Mouse (Mus musculus): ENCODE measurements at regions not wholly inside any gene's neighbourhood (a gene's known extent, or its start where the extent isn't known, plus 50 kb on each side); places are given as distances from the start of the nearest gene placed in this dataset.
A peak's percentile ranks its signal among the peaks of the same experiment; 100 is the strongest.

- 69% methylated on average over 1 of the region's 1 CpGs for WGBS
Observed at GRCm38 (mm10) chr3:80543783-80544182, 258.9 kb downstream of the Gria2 start.

DNA sequence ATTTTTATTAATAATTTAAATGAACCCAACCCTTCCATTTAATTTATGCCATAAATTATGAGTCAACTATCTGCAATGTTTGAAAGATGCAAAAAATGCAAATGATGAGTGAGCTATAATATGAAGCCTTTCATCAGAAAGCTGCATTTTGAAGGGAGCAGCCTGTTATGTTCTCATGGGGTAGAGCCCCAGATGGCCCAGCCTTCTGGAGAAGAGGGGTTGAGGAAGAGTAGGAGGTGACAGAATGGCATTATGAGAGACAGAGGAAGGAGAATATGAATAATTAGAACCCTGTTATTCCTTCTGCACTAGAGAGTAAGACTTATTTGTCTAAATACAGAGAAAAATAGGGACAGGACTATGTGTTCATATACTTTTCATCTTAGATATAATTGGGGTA is 261.3 kb downstream of the Gria2 start:
- Histone ChIP-seq H3K4me2 (no peak overlapping the region), H3K4me3 (ENCODE audit: low read depth, low read length) (no peak overlapping the region), H3K27me3 (ENCODE audit: insufficient read depth, low read length) (no peaks in the 10 kb centered on the region), H3K9me3 (ENCODE audit: low read depth, low read length) (no peaks in the 10 kb centered on the region), H3K27ac (ENCODE audit: low read depth) (no peak overlapping the region), H3K4me1 (ENCODE audit: insufficient read depth) (no peaks in the 10 kb centered on the region), H3K36me3 (ENCODE audit: insufficient read depth) (no peaks in the 10 kb centered on the region), H3K9ac (no peak overlapping the region)
- TF ChIP-seq CTCF (IDR thresholded peaks at IDR 0.05; ENCODE audit: low read depth): no peak
- no peak for DNase-seq
- ATAC-seq (ENCODE audit: insufficient read depth): no peak

More at GRCm38 (mm10) chr3:80543783-80544182, 258.9 kb downstream of the Gria2 start:
- H3K9me3 ChIP-seq (ENCODE audit: low read depth, low read length): no peaks in the 10 kb centered on the region
- H3K9ac ChIP-seq: no peak overlapping the region
- H3K27me3 ChIP-seq (ENCODE audit: insufficient read depth, low read length): no peaks in the 10 kb centered on the region
- no peak overlapping the region for H3K4me3 ChIP-seq (ENCODE audit: low read depth, low read length)
- H3K4me2 ChIP-seq: no peak overlapping the region
- ATAC-seq (ENCODE audit: insufficient read depth) (no peak), DNase-seq (no peak)
- TF ChIP-seq CTCF (IDR thresholded peaks at IDR 0.05; ENCODE audit: low read depth): no peak
- H3K4me1 ChIP-seq (ENCODE audit: insufficient read depth): no peaks in the 10 kb centered on the region
- no peaks in the 10 kb centered on the region for H3K36me3 ChIP-seq (ENCODE audit: insufficient read depth)
- no peak overlapping the region for H3K27ac ChIP-seq (ENCODE audit: low read depth)

GRCm38 (mm10) chr3:80533706-80534349 is 268.8 kb downstream of the Gria2 start:
- no peak overlapping the region for H3K27ac ChIP-seq (ENCODE audit: low read depth)
- H3K9me3 ChIP-seq (ENCODE audit: low read depth, low read length): no peaks in the 10 kb centered on the region
- no peak for TF ChIP-seq CTCF (IDR thresholded peaks at IDR 0.05; ENCODE audit: low read depth)
- H3K4me3 ChIP-seq (ENCODE audit: low read depth, low read length): no peak overlapping the region
- no peaks in the 10 kb centered on the region for H3K4me1 ChIP-seq (ENCODE audit: insufficient read depth)
- DNase-seq (no peak), ATAC-seq (ENCODE audit: insufficient read depth) (no peak)
- H3K9ac ChIP-seq: no peak overlapping the region
- H3K27me3 ChIP-seq (ENCODE audit: insufficient read depth, low read length): no peaks in the 10 kb centered on the region
- WGBS: 76% methylated on average over 4 of the region's 4 CpGs
- H3K4me2 ChIP-seq: no peak overlapping the region
- no peaks in the 10 kb centered on the region for H3K36me3 ChIP-seq (ENCODE audit: insufficient read depth)

- Histone ChIP-seq H3K4me2 (no peak overlapping the region), H3K27me3 (ENCODE audit: insufficient read depth, low read length) (no peaks in the 10 kb centered on the region), H3K4me1 (ENCODE audit: insufficient read depth) (no peaks in the 10 kb centered on the region), H3K4me3 (ENCODE audit: low read depth, low read length) (no peak overlapping the region), H3K36me3 (ENCODE audit: insufficient read depth) (no peaks in the 10 kb centered on the region), H3K27ac (ENCODE audit: low read depth) (no peak overlapping the region), H3K9ac (no peak overlapping the region), H3K9me3 (ENCODE audit: low read depth, low read length) (no peaks in the 10 kb centered on the region)
- DNase-seq: no peak
- no peak for ATAC-seq (ENCODE audit: insufficient read depth)
- WGBS: 0% methylated on average over 1 of the region's 1 CpGs
- no peak for TF ChIP-seq CTCF (IDR thresholded peaks at IDR 0.05; ENCODE audit: low read depth)
Observed at GRCm38 (mm10) chr3:80514026-80514425, 288.6 kb downstream of the Gria2 start.

DNA sequence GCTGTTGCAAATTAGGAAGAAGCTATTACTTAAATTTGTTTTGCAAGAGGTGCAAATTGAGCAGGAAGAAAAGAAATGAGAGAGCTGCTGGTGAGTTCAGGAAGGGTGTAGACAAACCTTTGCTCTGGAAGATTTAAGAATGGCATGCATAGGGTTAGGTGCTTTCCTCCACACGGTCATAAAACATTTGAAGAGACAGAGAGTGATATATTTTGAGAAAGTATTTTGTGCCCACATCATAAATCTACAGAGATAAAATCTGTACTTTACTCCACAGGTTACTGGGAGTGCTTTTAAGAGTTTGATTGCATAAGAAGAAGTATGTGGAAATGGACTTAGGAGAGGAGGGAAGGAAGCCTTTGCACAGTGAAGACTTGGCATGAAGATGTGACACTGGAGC is 293.4 kb downstream of the Gria2 start:
- TF ChIP-seq CTCF (IDR thresholded peaks at IDR 0.05; ENCODE audit: low read depth): no peak
- no peak overlapping the region for H3K27ac ChIP-seq (ENCODE audit: low read depth)
- H3K4me1 ChIP-seq (ENCODE audit: insufficient read depth): no peaks in the 10 kb centered on the region
- no peaks in the 10 kb centered on the region for H3K9me3 ChIP-seq (ENCODE audit: low read depth, low read length)
- no peak overlapping the region for H3K9ac ChIP-seq
- H3K4me3 ChIP-seq (ENCODE audit: low read depth, low read length): no peak overlapping the region
- no peaks in the 10 kb centered on the region for H3K36me3 ChIP-seq (ENCODE audit: insufficient read depth)
- H3K27me3 ChIP-seq (ENCODE audit: insufficient read depth, low read length): no peaks in the 10 kb centered on the region
- DNase-seq (no peak), ATAC-seq (ENCODE audit: insufficient read depth) (no peak)
- WGBS: 50% methylated on average over 1 of the region's 1 CpGs
- H3K4me2 ChIP-seq: no peak overlapping the region

GRCm38 (mm10) chr3:80506701-80507100 is 295.9 kb downstream of the Gria2 start:
- Histone ChIP-seq H3K9me3 (ENCODE audit: low read depth, low read length) (no peaks in the 10 kb centered on the region), H3K4me1 (ENCODE audit: insufficient read depth) (no peaks in the 10 kb centered on the region), H3K27ac (ENCODE audit: low read depth) (no peak overlapping the region), H3K4me2 (no peak overlapping the region), H3K4me3 (ENCODE audit: low read depth, low read length) (no peak overlapping the region), H3K9ac (no peak overlapping the region), H3K36me3 (ENCODE audit: insufficient read depth) (no peaks in the 10 kb centered on the region), H3K27me3 (ENCODE audit: insufficient read depth, low read length) (no peaks in the 10 kb centered on the region)
- peak; percentile 10 for DNase-seq
- no peak for ATAC-seq (ENCODE audit: insufficient read depth)
- 49% methylated on average over 1 of the region's 1 CpGs for WGBS
- no peak for TF ChIP-seq CTCF (IDR thresholded peaks at IDR 0.05; ENCODE audit: low read depth)

- H3K4me1 ChIP-seq (ENCODE audit: insufficient read depth): no peaks in the 10 kb centered on the region
- no peaks in the 10 kb centered on the region for H3K9me3 ChIP-seq (ENCODE audit: low read depth, low read length)
- no peak overlapping the region for H3K27ac ChIP-seq (ENCODE audit: low read depth)
- no peak overlapping the region for H3K9ac ChIP-seq
- H3K27me3 ChIP-seq (ENCODE audit: insufficient read depth, low read length): no peaks in the 10 kb centered on the region
- ATAC-seq (ENCODE audit: insufficient read depth) (no peak), DNase-seq (no peak)
- H3K36me3 ChIP-seq (ENCODE audit: insufficient read depth): no peaks in the 10 kb centered on the region
- WGBS: 70% methylated on average over 1 of the region's 1 CpGs
- H3K4me3 ChIP-seq (ENCODE audit: low read depth, low read length): no peak overlapping the region
- no peak for TF ChIP-seq CTCF (IDR thresholded peaks at IDR 0.05; ENCODE audit: low read depth)
- no peak overlapping the region for H3K4me2 ChIP-seq
Observed at GRCm38 (mm10) chr3:80501117-80501516, 301.5 kb downstream of the Gria2 start.

DNA sequence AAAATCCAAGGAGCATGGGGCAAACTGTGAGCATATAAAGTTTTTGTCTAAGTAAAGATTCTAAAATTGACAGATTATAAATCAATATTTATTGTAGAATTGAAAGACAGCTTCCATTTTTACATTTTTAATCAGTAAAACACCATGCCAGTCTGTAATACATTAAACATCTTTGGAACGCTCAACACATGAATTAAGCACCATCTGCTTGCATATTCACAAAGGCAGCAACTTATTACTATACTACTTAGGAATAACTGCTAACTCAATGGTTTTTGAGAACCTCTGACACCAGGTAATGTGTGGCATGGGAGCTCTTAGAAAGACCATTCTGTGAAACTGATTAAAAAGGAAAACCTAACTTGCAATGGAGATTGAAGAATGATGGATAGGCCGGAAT is 306.1 kb downstream of the Gria2 start:
- no peaks in the 10 kb centered on the region for H3K36me3 ChIP-seq (ENCODE audit: insufficient read depth)
- no peak for DNase-seq
- no peak for ATAC-seq (ENCODE audit: insufficient read depth)
- 86% methylated on average over 2 of the region's 2 CpGs for WGBS
- no peaks in the 10 kb centered on the region for H3K4me1 ChIP-seq (ENCODE audit: insufficient read depth)
- H3K4me2 ChIP-seq: no peak overlapping the region
- no peak for TF ChIP-seq CTCF (IDR thresholded peaks at IDR 0.05; ENCODE audit: low read depth)
- H3K27me3 ChIP-seq (ENCODE audit: insufficient read depth, low read length): no peaks in the 10 kb centered on the region
- no peak overlapping the region for H3K27ac ChIP-seq (ENCODE audit: low read depth)
- H3K4me3 ChIP-seq (ENCODE audit: low read depth, low read length): no peak overlapping the region
- no peaks in the 10 kb centered on the region for H3K9me3 ChIP-seq (ENCODE audit: low read depth, low read length)
- no peak overlapping the region for H3K9ac ChIP-seq
